Mouse (Mus musculus): ENCODE data around the gene Myo16.

- no peak for TF ChIP-seq CTCF (IDR thresholded peaks at IDR 0.05; ENCODE audit: low read depth)
- TF ChIP-seq EP300 (IDR thresholded peaks at IDR 0.05; ENCODE audit: low read depth): no peak
Measured at GRCm38 (mm10) chr8:10303061-10303460, 149.3 kb downstream of the Myo16 start.
